ENCODE assay signal across 9 mouse cellular contexts in genomic region chr19:6014991-6015510, GRCm38 (mm10). TPM values are rescaled to one million over a fixed set of nuclear protein-coding genes. Genes with fewer than 3 reads are reported as not detected.
DNase-seq lines count a peak whose midpoint lies in the region; TF ChIP-seq lines count a peak whose summit lies in the region.
"Had no signal": no experiment of that assay in that cellular context is flagged by ENCODE, and none has a peak within 500 bp of the region (broad histone marks: within the 10 kb centered on the region; RNA-seq: fewer than 3 reads in every experiment).

No protein-coding gene starts in this region.

- DNase-seq in B cell, adult 2 months = peak; percentile 25 to 32
- peak; percentile 81 for DNase-seq in ZHBTc4 (ENCODE audit: low read depth, low spot score)
- DNase-seq in embryo, embryonic 11 days = peak; percentile 60
- peak; percentile 62 to 63 for DNase-seq in heart, adult 18-20 months
- DNase-seq in kidney, adult 2 months = peak; percentile 48
- peak; percentile 65 for DNase-seq in lung, postnatal 10 days
- DNase-seq in spleen, adult 18-20 months = peak; percentile 40 to 55
- no peak for DNase-seq in left cerebral cortex, adult 8-10 months (ENCODE audit: low spot score in 2 of 2)

- peak overlapping the region; percentile 71 for H3K4me3 ChIP-seq in kidney, adult 2 months (ENCODE audit: insufficient read depth, low read depth, low read length)

- peak overlapping the region; percentile 61 for H3K27ac ChIP-seq in kidney, adult 2 months (ENCODE audit: insufficient read depth, low read depth, low read length)

- peaks cover 5% of the 10 kb centered on the region; the same call in 1 of the 2 replicates for H3K4me1 ChIP-seq in kidney, adult 2 months (ENCODE audit: control insufficient read depth, insufficient read depth, low read length)

- H3K27me3 ChIP-seq in kidney, adult 2 months (replicated peaks; ENCODE audit: control insufficient read depth, insufficient read depth, low read length) = no peaks in the 10 kb centered on the region

- no peak for TF ChIP-seq CTCF in kidney, adult 2 months (conservative IDR thresholded peaks at IDR 0.05; ENCODE audit: insufficient read depth, insufficient read length, low read depth, low read length)

- no peaks in the 10 kb centered on the region for H3K36me3 ChIP-seq in kidney, adult 2 months (ENCODE audit: control insufficient read depth, insufficient read depth, low read length)

- TF ChIP-seq POLR2A in kidney, adult 2 months (IDR thresholded peaks at IDR 0.05; ENCODE audit: low read depth, low read length) = no peak

- 2% methylated on average over 16 of the region's 18 CpGs for WGBS in kidney, adult 2 months

RNA-seq across cellular contexts. Expression of gene Capn1, which starts 0.6 kb away (rescaled TPM):
- total RNA-seq in heart, adult 18-20 months (2021) = 10 to 100 TPM; 32.0 to 40.4 TPM
- polyA plus RNA-seq in kidney, adult 2 months (2012; rRNA removed) = 36.0 and 38.0 TPM in 2 replicates
- 10 to 100 TPM; 25.6 to 31.5 (median 28.0) TPM for total RNA-seq in left cerebral cortex, adult 8-10 months (2022)

RNA-seq across cellular contexts. Expression of gene Slc22a20, which starts 29.1 kb away (rescaled TPM):
- not detected for total RNA-seq in heart, adult 18-20 months (2021)
- not detected in 2 replicates for polyA plus RNA-seq in kidney, adult 2 months (2012; rRNA removed)
- not detected for total RNA-seq in left cerebral cortex, adult 8-10 months (2022)
- total RNA-seq: left cerebral cortex, adult 18-20 months had no signal

RNA-seq across cellular contexts. Expression of gene Syvn1, which starts 31.3 kb away (rescaled TPM):
- total RNA-seq in heart, adult 18-20 months (2021) = 10 to 100 TPM; 21.1 to 21.3 TPM
- polyA plus RNA-seq in kidney, adult 2 months (2012; rRNA removed) = 31.5 and 32.8 TPM in 2 replicates
- 10 to 100 TPM; 35.7 to 40.3 (median 37.6) TPM for total RNA-seq in left cerebral cortex, adult 8-10 months (2022)

RNA-seq across cellular contexts. Expression of gene Mrpl49, which starts 42.5 kb away (rescaled TPM):
- 10 to 100 TPM; 42.2 to 47.2 TPM for total RNA-seq in heart, adult 18-20 months (2021)
- 32.0 and 37.3 TPM in 2 replicates for polyA plus RNA-seq in kidney, adult 2 months (2012; rRNA removed)
- 10 to 100 TPM; 42.7 to 55.2 (median 44.9) TPM for total RNA-seq in left cerebral cortex, adult 8-10 months (2022)

RNA-seq across cellular contexts. Expression of gene Fau, which starts 42.6 kb away (rescaled TPM):
- 100 to 1,000 TPM; 613 to 618 TPM for total RNA-seq in heart, adult 18-20 months (2021)
- polyA plus RNA-seq in kidney, adult 2 months (2012; rRNA removed) = 882 and 1,017 TPM in 2 replicates
- 100 to 1,000 TPM; 737 to 869 (median 805) TPM for total RNA-seq in left cerebral cortex, adult 8-10 months (2022)

Comparison
In these comparisons a context has a peak if more than half of its experiments do, and no peak if none do; other contexts are left out.
1. DNase-seq: peak in B cell, adult 2 months (2 of 2), ZHBTc4 (single experiment), embryo, embryonic 11 days (single experiment), heart, adult 18-20 months (2 of 2), kidney, adult 2 months (single experiment), lung, postnatal 10 days (single experiment) and spleen, adult 18-20 months (2 of 2); none in left cerebral cortex, adult 8-10 months (0 of 2).